Mouse (Mus musculus): Measurements from ENCODE around the gene Anxa7.

DNA sequence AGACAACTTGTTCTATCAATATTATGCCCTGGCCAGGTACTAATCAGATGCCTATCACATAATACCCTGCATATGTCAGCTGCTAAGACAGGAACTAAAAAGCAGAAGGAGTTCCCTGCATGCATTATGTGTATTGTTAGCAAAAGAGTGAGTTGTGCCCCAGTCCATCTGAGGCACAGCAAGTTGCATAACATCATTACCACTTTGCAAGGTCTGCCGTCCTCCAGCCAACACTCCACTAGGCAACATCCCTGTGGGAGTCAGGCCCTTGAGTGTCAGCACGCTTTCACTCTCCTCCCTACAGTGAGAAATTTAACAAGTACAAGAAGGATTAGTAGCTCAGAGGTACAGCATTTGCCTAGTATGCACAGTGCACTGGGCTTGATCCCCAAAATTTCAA is 28.5 kb upstream of the Anxa7 start:
- TF ChIP-seq CTCF (IDR thresholded peaks at IDR 0.05; ENCODE audit: borderline replicate concordance, insufficient read depth, low read length) (no peak), POLR2A (IDR thresholded peaks at IDR 0.05; ENCODE audit: low read depth, low read length) (no peak)

All from embryonic fibroblast, embryonic 13.5 days (primary cell).